Mouse (Mus musculus) thymus, adult 2 months (tissue): ENCODE data around the gene Cacna1h. TPM values are rescaled to one million over a fixed set of nuclear protein-coding genes. Genes with fewer than 3 reads are reported as not detected.

ENCODE experiments used
- DNase-seq: peaks from one replicate; pipeline ENCODE4 v3.0.0; 2021
- H3K27ac ChIP-seq: fragments of 200-500 bp; 2 replicates; pipeline ENCODE4 v1.5.1; 2012; ENCODE audit warnings: low read length, control low read depth; ENCODE audit not compliant: control insufficient read depth, insufficient read depth
- H3K27me3 ChIP-seq: fragments of 200-500 bp; 2 replicates; pipeline ENCODE4 v1.6.1; 2012; ENCODE audit warnings: mild to moderate bottlenecking, low read length, moderate library complexity, mixed read lengths; ENCODE audit not compliant: control insufficient read depth, insufficient read depth
- H3K36me3 ChIP-seq: fragments of 200-500 bp; 2 replicates; pipeline ENCODE4 v1.6.1; 2012; ENCODE audit warnings: mild to moderate bottlenecking, low read length, moderate library complexity; ENCODE audit not compliant: control insufficient read depth, insufficient read depth
- H3K4me1 ChIP-seq: fragments of 200-500 bp; replicated peaks from 2 replicates; pipeline ENCODE4 v1.6.1; 2012; ENCODE audit warnings: low read length; ENCODE audit not compliant: control insufficient read depth, insufficient read depth
- H3K4me3 ChIP-seq: fragments of 200-500 bp; 2 replicates; pipeline ENCODE4 v1.5.1; 2012; ENCODE audit warnings: mild to moderate bottlenecking, low read length, control low read depth, moderate library complexity; ENCODE audit not compliant: control insufficient read depth, insufficient read depth
- CTCF ChIP-seq: fragments of 200-500 bp; IDR thresholded peaks from 2 replicates; pipeline ENCODE4 v1.5.1; 2012; ENCODE audit warnings: mild to moderate bottlenecking, control low read depth, low read length, moderate library complexity, borderline replicate concordance; ENCODE audit not compliant: control insufficient read depth, poor library complexity, insufficient read depth; ENCODE audit errors: extremely low read depth
- POLR2A ChIP-seq: fragments of 200-500 bp; IDR thresholded peaks from 2 replicates; pipeline ENCODE4 v1.6.1; 2012; ENCODE audit warnings: mild to moderate bottlenecking, low read length, control low read depth, moderate library complexity; ENCODE audit not compliant: control insufficient read depth, poor library complexity, insufficient read depth; ENCODE audit errors: extremely low read depth
- WGBS: fragments of 180-500 bp; shearing (Covaris S2); methylation state at CpG from one replicate; pipeline ENCODE4 v1.1.7; 2018; 5-methylcytosine and 5-hydroxymethylcytosine counted together
- polyA plus RNA-seq: library from polyadenylated mRNA; depleted of rRNA; stranded (reverse); fragments of >200 nt; gene quantifications from 2 replicates; pipeline ENCODE4 v1.2.3, GENCODE M21; 2012

Gene Cacna1h
- polyA plus RNA-seq, 1 experiment = 4.3 TPM

DNA sequence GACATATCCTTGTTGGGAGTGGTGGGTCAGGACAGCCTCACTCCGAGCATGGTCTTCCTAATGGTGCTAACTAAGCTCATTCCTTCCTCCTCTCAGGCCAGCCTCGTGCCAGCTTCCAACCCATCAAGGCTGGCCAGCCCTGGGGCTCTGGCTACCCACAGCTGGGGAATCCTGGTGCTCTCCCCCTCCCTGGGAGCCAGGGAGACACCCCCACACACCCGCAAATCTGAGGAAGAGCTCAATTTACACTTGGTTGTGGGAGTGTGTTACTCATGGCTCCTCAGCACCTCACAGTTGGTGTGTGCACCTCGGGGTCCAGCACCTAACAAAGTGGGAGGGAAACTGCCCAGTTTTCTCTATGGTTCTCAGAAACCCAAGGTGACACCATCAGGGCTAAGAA, 22.3 kb downstream of the Cacna1h start:
- no peak for DNase-seq
- TF ChIP-seq POLR2A (no peak), CTCF (no peak)
- Histone ChIP-seq H3K4me1 (no peaks in the 10 kb centered on the region), H3K27me3 (no peaks in the 10 kb centered on the region), H3K36me3 (no peaks in the 10 kb centered on the region), H3K4me3 (no peak overlapping the region), H3K27ac (no peak overlapping the region)
- 47% methylated on average over 4 of the region's 4 CpGs for WGBS

DNA sequence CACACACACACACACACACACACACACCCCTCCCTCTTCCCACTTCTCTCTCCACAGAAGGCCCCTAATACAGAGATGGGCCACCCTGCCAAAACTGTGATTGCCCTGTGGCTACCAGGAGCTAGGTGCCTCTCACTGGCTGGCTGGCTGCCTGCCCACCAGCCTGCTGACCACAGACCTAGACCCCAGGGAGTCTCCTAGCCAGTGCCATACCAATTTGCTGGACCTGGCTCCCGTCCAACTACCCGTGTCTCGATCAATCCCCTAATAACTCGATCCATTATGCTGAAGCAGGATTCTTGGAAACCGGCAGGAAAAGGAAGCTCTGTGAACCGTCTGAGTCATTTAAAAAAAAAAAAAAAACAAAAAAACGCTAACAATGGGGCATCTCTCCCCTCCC, 22.8 kb downstream of the Cacna1h start:
- no peak for DNase-seq
- TF ChIP-seq CTCF (no peak), POLR2A (no peak)
- Histone ChIP-seq H3K27me3 (no peaks in the 10 kb centered on the region), H3K4me3 (no peak overlapping the region), H3K36me3 (no peaks in the 10 kb centered on the region), H3K4me1 (no peaks in the 10 kb centered on the region), H3K27ac (no peak overlapping the region)
- WGBS = 8% methylated on average over 7 of the region's 7 CpGs

DNA sequence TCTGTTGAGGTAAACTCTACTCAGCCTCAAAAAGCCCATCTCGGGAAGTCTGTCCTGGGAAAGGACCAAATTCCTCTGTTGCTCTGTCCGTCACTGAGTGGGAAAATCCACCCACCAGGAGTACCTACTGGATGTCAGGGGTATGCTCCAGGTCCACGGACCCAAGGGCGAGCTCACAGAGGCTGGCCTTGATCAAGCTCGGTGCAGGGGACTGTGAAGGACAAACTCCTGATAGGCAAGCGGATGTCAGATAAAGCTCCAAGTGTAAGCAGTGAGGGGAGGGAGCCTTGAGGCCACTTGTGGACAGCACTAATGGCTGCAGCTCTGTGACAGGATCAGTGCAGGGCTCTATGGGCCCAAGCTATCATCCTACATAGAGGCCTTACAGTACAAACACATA, 23.4 kb downstream of the Cacna1h start:
- Histone ChIP-seq H3K27me3 (no peaks in the 10 kb centered on the region), H3K4me1 (no peaks in the 10 kb centered on the region), H3K4me3 (no peak overlapping the region), H3K36me3 (no peaks in the 10 kb centered on the region), H3K27ac (no peak overlapping the region)
- 78% methylated on average over 6 of the region's 6 CpGs for WGBS
- DNase-seq = no peak
- TF ChIP-seq CTCF (no peak), POLR2A (no peak)

DNA sequence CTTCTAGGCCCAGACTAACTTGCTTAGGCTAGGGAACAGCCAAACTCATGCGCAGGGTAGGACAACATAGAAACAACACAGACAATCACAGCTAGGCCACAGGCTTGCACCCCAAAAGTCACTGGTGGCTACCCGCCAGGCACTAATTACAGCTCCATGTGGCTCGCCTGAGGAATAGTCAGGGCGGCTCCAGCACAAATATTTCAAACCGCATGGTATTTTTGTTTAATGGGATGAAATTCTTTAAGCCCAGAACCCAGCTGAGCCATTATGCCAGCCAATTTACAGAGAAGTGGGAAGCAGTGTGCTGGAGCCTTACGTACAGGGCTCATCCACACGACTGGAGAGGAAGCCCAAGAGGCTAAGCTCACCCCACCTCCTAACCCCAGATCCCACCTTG, 24.0 kb downstream of the Cacna1h start:
- H3K36me3 ChIP-seq = no peaks in the 10 kb centered on the region
- H3K27me3 ChIP-seq = no peaks in the 10 kb centered on the region
- DNase-seq = no peak
- TF ChIP-seq POLR2A = no peak
- no peak for TF ChIP-seq CTCF
- no peak overlapping the region for H3K4me3 ChIP-seq
- no peaks in the 10 kb centered on the region for H3K4me1 ChIP-seq
- WGBS = 89% methylated on average over 7 of the region's 7 CpGs
- no peak overlapping the region for H3K27ac ChIP-seq

DNA sequence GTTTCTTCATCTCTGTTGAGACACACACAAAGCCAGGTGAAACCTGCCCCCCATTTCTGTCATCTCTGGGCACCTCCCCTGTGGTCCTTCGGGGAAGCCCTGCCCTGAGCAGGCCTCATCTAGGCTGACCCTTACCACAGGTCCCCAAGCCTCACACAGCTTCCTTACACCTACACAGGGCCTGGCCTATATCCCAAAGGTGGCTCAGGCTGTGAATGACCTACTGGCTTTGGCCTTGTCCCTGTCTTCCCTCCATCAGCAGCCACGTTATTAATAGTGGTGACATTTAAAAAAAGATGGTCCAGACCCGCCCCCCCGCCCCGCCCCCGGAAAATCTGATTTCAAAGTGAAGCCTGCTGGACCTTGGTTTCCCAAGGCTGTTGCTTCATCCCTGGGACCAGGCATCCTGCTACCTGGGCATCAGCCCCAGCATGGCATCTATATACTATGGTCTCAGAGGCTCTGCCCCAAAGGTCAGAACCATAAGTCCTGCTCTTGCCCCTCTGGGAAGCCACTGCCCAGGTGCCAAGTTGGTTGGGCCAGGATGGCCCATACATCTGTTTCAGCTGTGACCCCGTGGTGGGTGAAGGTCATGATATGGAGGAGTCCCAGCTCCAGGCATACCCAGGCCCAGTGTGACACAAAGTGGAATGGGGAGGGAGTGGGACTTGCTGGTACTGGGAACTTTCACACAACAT, 25.1 kb downstream of the Cacna1h start:
- Histone ChIP-seq H3K4me3 (no peak overlapping the region), H3K27ac (no peak overlapping the region), H3K27me3 (no peaks in the 10 kb centered on the region), H3K4me1 (no peaks in the 10 kb centered on the region), H3K36me3 (no peaks in the 10 kb centered on the region)
- 93% methylated on average over 7 of the region's 7 CpGs for WGBS
- no peak for DNase-seq
- TF ChIP-seq POLR2A (no peak), CTCF (no peak)

DNA sequence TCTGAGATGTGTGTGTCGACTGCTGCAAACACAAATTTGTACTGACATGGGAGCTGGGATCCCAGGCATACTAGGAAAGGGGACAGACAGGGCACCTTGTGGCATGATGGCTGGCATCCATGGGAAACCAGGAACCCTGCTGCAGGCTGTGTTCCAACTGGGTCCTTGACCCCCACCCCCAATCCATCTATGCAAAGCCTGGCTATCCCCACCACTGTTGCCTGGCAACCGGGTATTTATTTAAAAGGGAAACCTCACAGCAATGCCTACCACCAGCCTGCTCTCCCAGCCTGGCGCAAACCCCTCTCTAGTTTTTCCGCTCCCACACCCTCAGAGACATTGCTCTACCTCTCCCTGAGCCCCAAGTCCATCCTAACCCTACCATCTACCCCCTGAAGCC, 26.2 kb downstream of the Cacna1h start:
- H3K36me3 ChIP-seq = no peaks in the 10 kb centered on the region
- DNase-seq = no peak
- no peak overlapping the region for H3K4me3 ChIP-seq
- H3K27me3 ChIP-seq = no peaks in the 10 kb centered on the region
- no peak for TF ChIP-seq CTCF
- no peak for TF ChIP-seq POLR2A
- H3K27ac ChIP-seq = no peak overlapping the region
- WGBS = 81% methylated on average over 4 of the region's 4 CpGs
- no peaks in the 10 kb centered on the region for H3K4me1 ChIP-seq

DNA sequence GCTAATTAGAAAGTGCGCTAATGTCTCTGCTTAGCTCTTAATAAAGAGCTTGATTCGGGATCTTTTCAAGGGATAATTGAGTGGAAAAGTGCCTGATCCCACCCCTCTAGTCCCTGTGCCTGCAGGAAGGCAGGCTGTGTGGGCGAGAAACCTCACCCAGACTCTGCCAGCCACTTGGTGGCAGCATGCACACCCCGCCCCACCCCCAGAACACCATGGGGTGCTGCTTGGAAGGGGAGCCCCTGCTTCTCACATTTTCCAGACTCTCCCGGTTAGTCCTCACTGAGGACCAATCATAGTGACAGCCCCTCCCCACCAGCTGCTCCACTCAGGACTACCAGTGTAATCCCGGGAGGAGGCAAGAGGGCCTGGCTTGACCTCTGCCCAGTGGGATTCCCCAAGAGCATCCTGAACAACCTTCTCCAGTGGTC, 27.6 kb downstream of the Cacna1h start:
- TF ChIP-seq CTCF (no peak), POLR2A (no peak)
- Histone ChIP-seq H3K4me3 (no peak overlapping the region), H3K27me3 (no peaks in the 10 kb centered on the region), H3K4me1 (no peaks in the 10 kb centered on the region), H3K36me3 (no peaks in the 10 kb centered on the region), H3K27ac (no peak overlapping the region)
- no peak for DNase-seq
- 39% methylated on average over 6 of the region's 6 CpGs for WGBS
